Mouse (Mus musculus) CD4-positive, CD25-positive, alpha-beta regulatory T cell, adult 9 weeks (primary cell): ENCODE measurements around the gene Nfe2. TPM values are rescaled to one million over a fixed set of nuclear protein-coding genes. Genes with fewer than 3 reads are reported as not detected.

Experiments
- polyA plus RNA-seq: library from polyadenylated mRNA; unstranded; fragments of 100-300 nt; shearing (Covaris generic); gene quantifications from one replicate; pipeline ENCODE4 v1.2.1, GENCODE M21; 2017

Nfe2 gene
- polyA plus RNA-seq: 0.78 TPM

GRCm38 (mm10) chr15:103257790-103258728 lies at the start of gene Nfe2:
Nfe2 (minus strand) TSS chr15:103258403.

DNA sequence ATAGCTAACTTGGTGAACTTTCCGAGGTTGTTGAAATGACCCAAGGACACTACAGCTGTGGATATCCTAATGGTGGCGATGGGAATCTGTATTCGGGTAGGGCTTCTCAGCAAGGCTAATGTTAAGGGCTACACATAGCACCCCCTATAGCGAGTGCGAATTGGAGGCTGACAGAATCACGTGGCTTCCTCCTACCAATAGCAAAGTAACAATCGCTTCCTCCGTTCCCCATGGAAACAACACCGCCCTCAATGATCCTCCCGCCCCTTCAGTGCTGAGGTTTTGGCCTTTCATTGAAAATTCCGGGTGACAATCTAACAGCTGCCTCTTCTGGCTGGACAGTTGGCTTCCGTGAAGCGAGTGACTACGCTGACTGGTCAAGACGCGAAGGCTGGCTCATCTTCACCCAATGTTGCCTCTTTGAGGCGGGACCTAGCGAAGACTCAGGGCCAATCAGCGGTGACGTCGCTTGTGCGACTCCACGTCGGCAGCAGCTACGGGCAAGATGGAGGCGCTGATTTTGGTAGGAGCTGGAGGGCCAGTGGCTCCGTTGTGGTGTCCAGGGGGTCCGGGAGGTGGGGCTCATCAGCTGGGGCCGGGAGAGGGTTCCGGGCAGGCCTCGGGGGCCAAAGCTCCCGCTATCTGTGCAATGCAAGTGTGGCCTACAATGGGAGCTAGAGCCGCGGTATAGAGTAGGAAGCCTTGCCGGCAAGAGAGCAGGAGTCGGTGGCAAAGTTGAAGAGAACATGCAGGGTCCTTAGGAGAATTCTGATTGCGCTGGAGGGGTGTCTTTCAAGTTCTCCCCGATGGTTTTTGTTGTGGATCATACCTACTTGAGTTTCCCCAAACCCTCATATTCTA lies 14.4 kb upstream of the Nfe2 start, which contains the start of gene Copz1:
Gene Copz1, plus strand, starts transcription at position 296 of the 861 bp plus-strand sequence.

GRCm38 (mm10) chr15:103240160-103241028 lies 17.8 kb downstream of the Nfe2 start, which contains the start of gene Hnrnpa1:
Hnrnpa1 (plus strand) TSS chr15:103240432.

DNA sequence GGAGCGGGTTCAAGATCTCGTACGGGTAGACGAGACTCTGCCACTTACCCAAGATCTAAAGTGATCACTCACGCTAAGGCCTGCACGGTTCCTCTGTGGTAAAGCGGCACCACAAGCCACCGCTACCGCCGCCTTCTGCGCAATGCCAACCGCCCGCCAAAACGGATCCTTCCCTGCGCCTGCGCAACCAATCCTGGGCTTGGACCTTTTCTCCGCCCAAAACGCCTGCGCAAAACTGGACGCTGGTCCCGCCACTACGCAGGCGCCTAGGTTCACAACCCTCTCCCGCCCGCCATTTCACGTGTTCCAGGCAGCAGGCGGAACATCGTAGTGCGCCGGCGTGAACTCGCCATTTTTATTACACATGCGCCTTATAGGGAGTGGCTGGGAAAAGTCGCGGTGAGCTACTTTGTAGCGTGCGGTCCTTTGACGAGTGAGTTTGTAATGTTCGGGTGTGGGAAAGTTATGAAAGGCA lies 18.5 kb downstream of the Nfe2 start, which contains the start of gene Cbx5:
Gene Cbx5, minus strand, starts transcription at position 132 of the 475 bp plus-strand sequence.

Other genes with a start within 250 kb of the Nfe2 start
- not detected for gene Hoxc4, start 239.5 kb downstream of the Nfe2 start, polyA plus RNA-seq
- 13.4 TPM for gene Smug1, start 91.3 kb downstream of the Nfe2 start, polyA plus RNA-seq
- gene Cbx5, start 18.6 kb downstream of the Nfe2 start, polyA plus RNA-seq: 16.3 TPM
- 171 TPM for gene Hnrnpa1, start 18.0 kb downstream of the Nfe2 start, polyA plus RNA-seq
- gene Copz1, start 14.3 kb upstream of the Nfe2 start, polyA plus RNA-seq: 191 TPM
- not detected for gene Gpr84, start 52.2 kb upstream of the Nfe2 start, polyA plus RNA-seq
- gene Zfp385a, start 81.7 kb upstream of the Nfe2 start, polyA plus RNA-seq: not detected
- gene Itga5, start 108.4 kb upstream of the Nfe2 start, polyA plus RNA-seq: 5.6 TPM
- not detected for gene Gtsf1, start 172.1 kb upstream of the Nfe2 start, polyA plus RNA-seq
- gene Gtsf2, start 190.1 kb upstream of the Nfe2 start, polyA plus RNA-seq: not detected
- gene Nckap1l, start 195.4 kb upstream of the Nfe2 start, polyA plus RNA-seq: 174 TPM
- gene Pde1b, start 244.6 kb upstream of the Nfe2 start, polyA plus RNA-seq: 2.6 TPM